Mouse (Mus musculus): ENCODE results near the gene Tamm41.

Tamm41 gene

GRCm38 (mm10) chr6:115027485-115027992 lies 10.1 kb downstream of the Tamm41 start:
- DNase-seq (ENCODE audit: low spot score) = no peak

GRCm38 (mm10) chr6:115022876-115023275 lies 14.8 kb downstream of the Tamm41 start:
- DNase-seq (ENCODE audit: low spot score) = no peak

- DNase-seq (ENCODE audit: low spot score) = no peak
Measured at GRCm38 (mm10) chr6:115015461-115015860, 22.2 kb downstream of the Tamm41 start.

- no peak for DNase-seq (ENCODE audit: low spot score)
Measured at GRCm38 (mm10) chr6:115013574-115013973, 24.1 kb downstream of the Tamm41 start.

GRCm38 (mm10) chr6:115011792-115012191 lies 25.9 kb downstream of the Tamm41 start:
- DNase-seq (ENCODE audit: low spot score) = no peak

- DNase-seq (ENCODE audit: low spot score) = no peak
Measured at GRCm38 (mm10) chr6:115010815-115011214, 26.9 kb downstream of the Tamm41 start.

- DNase-seq (ENCODE audit: low spot score) = no peak
Measured at GRCm38 (mm10) chr6:115010304-115010703, 27.4 kb downstream of the Tamm41 start.

- peak; percentile 37 for DNase-seq (ENCODE audit: low spot score)
Measured at GRCm38 (mm10) chr6:115007728-115008127, 29.9 kb downstream of the Tamm41 start.

GRCm38 (mm10) chr6:115006948-115007347 lies 30.7 kb downstream of the Tamm41 start:
- DNase-seq (ENCODE audit: low spot score) = no peak

- DNase-seq (ENCODE audit: low spot score) = no peak
Measured at GRCm38 (mm10) chr6:115006065-115006464, 31.6 kb downstream of the Tamm41 start.

- DNase-seq (ENCODE audit: low spot score) = peak; percentile 34
Measured at GRCm38 (mm10) chr6:115005351-115005890, 32.3 kb downstream of the Tamm41 start.

- peak; percentile 59 for DNase-seq (ENCODE audit: low spot score)
Measured at GRCm38 (mm10) chr6:115004636-115005035, 33.0 kb downstream of the Tamm41 start.

GRCm38 (mm10) chr6:114998374-114999031 lies 39.2 kb downstream of the Tamm41 start:
- DNase-seq (ENCODE audit: low spot score) = no peak

GRCm38 (mm10) chr6:114997471-114997870 lies 40.2 kb downstream of the Tamm41 start:
- DNase-seq (ENCODE audit: low spot score) = no peak

- DNase-seq (ENCODE audit: low spot score) = no peak
Measured at GRCm38 (mm10) chr6:114996910-114997309, 40.8 kb downstream of the Tamm41 start.

GRCm38 (mm10) chr6:114994079-114994478 lies 43.6 kb downstream of the Tamm41 start:
- DNase-seq (ENCODE audit: low spot score) = no peak

GRCm38 (mm10) chr6:114993659-114994058 lies 44.0 kb downstream of the Tamm41 start:
- DNase-seq (ENCODE audit: low spot score) = peak; percentile 30

GRCm38 (mm10) chr6:114991909-114992308 lies 45.8 kb downstream of the Tamm41 start:
- DNase-seq (ENCODE audit: low spot score) = no peak

GRCm38 (mm10) chr6:114988619-114988980 lies 49.1 kb downstream of the Tamm41 start:
- no peak for DNase-seq (ENCODE audit: low spot score)

- DNase-seq (ENCODE audit: low spot score) = no peak
Measured at GRCm38 (mm10) chr6:114987966-114988618, 49.6 kb downstream of the Tamm41 start.

- no peak for DNase-seq (ENCODE audit: low spot score)
Measured at GRCm38 (mm10) chr6:114982671-114983070, 55.0 kb downstream of the Tamm41 start.

GRCm38 (mm10) chr6:114979715-114980114 lies 58.0 kb downstream of the Tamm41 start:
- DNase-seq (ENCODE audit: low spot score) = no peak

GRCm38 (mm10) chr6:114976915-114977419 lies 60.7 kb downstream of the Tamm41 start:
- DNase-seq (ENCODE audit: low spot score) = peak; percentile 66
